Mouse (Mus musculus): ENCODE measurements around the gene Ttc23.

- TF ChIP-seq CTCF (IDR thresholded peaks at IDR 0.05; ENCODE audit: borderline replicate concordance, insufficient read depth, low read depth, low read length) (no peak), POLR2A (IDR thresholded peaks at IDR 0.05; ENCODE audit: borderline replicate concordance, insufficient read depth, low read length) (no peak)
These were observed 125.0 kb downstream of the Ttc23 start for GRCm38 (mm10) chr7:67772231-67772630.
